Mouse (Mus musculus) lung, postnatal 0 days (tissue): ENCODE measurements around the gene Ttc39a. TPM values are rescaled to one million over a fixed set of nuclear protein-coding genes. Genes with fewer than 3 reads are reported as not detected.

ENCODE experiments used
- ATAC-seq: fragments of 200-750 bp; cut with Nextera tagmentation; 2 replicates; pipeline ENCODE4 v1.8.0; 2017; ENCODE audit warnings: moderate library complexity
- DNase-seq: peaks from one replicate; pipeline ENCODE4 v3.0.0-alpha.2; 2016; ENCODE audit warnings: low spot score
- H3K27ac ChIP-seq: fragments of 300-500 bp; sonication (generic); 2 replicates; pipeline ENCODE4 v1.5.1; 2014; ENCODE audit warnings: antibody characterized with exemption, mild to moderate bottlenecking, low read length, mixed read lengths
- H3K27me3 ChIP-seq: fragments of 300-500 bp; sonication (generic); replicated peaks from 2 replicates; pipeline ENCODE4 v1.6.1; 2014; ENCODE audit warnings: low read length, mixed read lengths; ENCODE audit not compliant: insufficient read depth
- H3K36me3 ChIP-seq: fragments of 300-500 bp; sonication (generic); 2 replicates; pipeline ENCODE4 v1.6.1; 2014; ENCODE audit warnings: low read length, mixed read lengths; ENCODE audit not compliant: insufficient read depth
- H3K4me1 ChIP-seq: fragments of 300-500 bp; sonication (generic); 2 replicates; pipeline ENCODE4 v1.6.1; 2014; ENCODE audit warnings: antibody characterized with exemption, low read depth, low read length, mixed read lengths; ENCODE audit not compliant: insufficient read depth
- H3K4me2 ChIP-seq: fragments of 300-500 bp; sonication (generic); replicated peaks from 2 replicates; pipeline ENCODE4 v1.6.1; 2014; ENCODE audit warnings: low read depth, mild to moderate bottlenecking, low read length, moderate library complexity, mixed read lengths
- H3K4me3 ChIP-seq: fragments of 300-500 bp; sonication (generic); 2 replicates; pipeline ENCODE4 v1.5.1; 2014; ENCODE audit warnings: low read depth, low read length
- H3K9ac ChIP-seq: fragments of 300-500 bp; sonication (generic); replicated peaks from 2 replicates; pipeline ENCODE4 v1.6.1; 2014; ENCODE audit warnings: low read depth, mild to moderate bottlenecking
- H3K9me3 ChIP-seq: fragments of 300-500 bp; sonication (generic); 2 replicates; pipeline ENCODE4 v1.6.1; 2016; ENCODE audit warnings: low read length, mixed read lengths
- CTCF ChIP-seq: IDR thresholded peaks from 2 replicates; pipeline ENCODE4 v1.5.1; 2016; ENCODE audit warnings: antibody characterized with exemption, mild to moderate bottlenecking
- EP300 ChIP-seq: IDR thresholded peaks from 2 replicates; pipeline ENCODE4 v1.6.1; 2016; ENCODE audit warnings: antibody characterized with exemption, mild to moderate bottlenecking, control low read depth
- WGBS: fragments of 180-500 bp; shearing (Covaris S2); extraction: QIAGEN DNeasy Blood & Tissue Kit; methylation state at CpG from one replicate; pipeline ENCODE4 v1.1.7; 2014; 5-methylcytosine and 5-hydroxymethylcytosine counted together
- polyA plus RNA-seq: library from polyadenylated mRNA; unstranded; fragments of >200 nt; fragmentation: Nextera tagmentation; extraction: Ambion mirVana; gene quantifications from 2 replicates; pipeline ENCODE4 v1.2.1, GENCODE M21; 2015

Gene Ttc39a
- polyA plus RNA-seq, 1 experiment from 2014 or later, result 9.3 TPM

DNA sequence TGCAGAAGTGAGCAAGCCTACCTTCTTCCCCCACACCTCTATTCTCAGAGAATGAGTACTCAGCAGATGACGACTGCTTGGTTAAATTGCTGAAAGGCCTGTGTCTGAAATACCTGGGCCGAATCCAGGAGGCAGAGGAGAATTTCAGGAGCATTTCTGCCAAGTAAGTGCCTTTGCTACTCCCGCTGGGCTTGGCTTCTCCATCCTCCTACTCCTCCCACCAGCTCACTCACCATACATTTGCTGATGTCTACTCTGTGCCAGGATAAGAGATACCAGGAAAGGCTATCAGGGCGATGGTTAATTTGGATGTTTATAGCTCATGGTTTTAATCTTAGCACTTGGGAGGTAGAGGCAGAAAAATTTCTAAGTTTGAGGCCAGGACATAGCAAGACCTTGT lies 36.2 kb downstream of the Ttc39a start:
- Histone ChIP-seq H3K4me3 (no peak overlapping the region), H3K9me3 (no peaks in the 10 kb centered on the region), H3K4me1 (no peaks in the 10 kb centered on the region), H3K36me3 (no peaks in the 10 kb centered on the region), H3K9ac (no peak overlapping the region), H3K27ac (no peak overlapping the region), H3K27me3 (no peaks in the 10 kb centered on the region), H3K4me2 (no peak overlapping the region)
- TF ChIP-seq EP300 (no peak), CTCF (no peak)
- no peak for ATAC-seq
- DNase-seq, result no peak
- WGBS, result 74% methylated on average over 4 of the region's 4 CpGs

DNA sequence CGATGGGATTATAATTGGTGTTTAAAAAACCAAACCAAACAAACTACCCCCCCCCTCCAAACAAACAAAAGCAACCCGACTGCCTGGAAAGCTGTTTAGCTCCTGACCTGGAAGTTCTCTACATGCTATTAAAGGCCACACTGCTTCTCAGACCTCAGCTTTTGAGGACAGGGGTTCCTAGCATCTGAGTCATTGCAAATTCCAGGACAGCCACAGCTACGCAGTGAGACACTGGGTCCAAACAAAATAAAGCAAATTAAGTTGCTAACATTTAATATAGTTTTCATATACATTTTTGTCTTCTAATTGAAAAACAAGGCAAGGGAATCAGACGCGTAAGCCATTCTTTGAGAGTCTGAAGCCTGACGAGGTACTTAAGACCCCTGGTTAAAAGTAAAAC lies 38.0 kb downstream of the Ttc39a start:
- no peak for DNase-seq
- no peaks in the 10 kb centered on the region for H3K36me3 ChIP-seq
- TF ChIP-seq EP300, result no peak
- TF ChIP-seq CTCF, result no peak
- H3K9ac ChIP-seq, result no peak overlapping the region
- H3K27me3 ChIP-seq, result no peaks in the 10 kb centered on the region
- WGBS, result 75% methylated on average over 6 of the region's 6 CpGs
- no peaks in the 10 kb centered on the region for H3K9me3 ChIP-seq
- no peak overlapping the region for H3K27ac ChIP-seq
- ATAC-seq, result no peak
- no peaks in the 10 kb centered on the region for H3K4me1 ChIP-seq
- H3K4me2 ChIP-seq, result no peak overlapping the region
- H3K4me3 ChIP-seq, result no peak overlapping the region

DNA sequence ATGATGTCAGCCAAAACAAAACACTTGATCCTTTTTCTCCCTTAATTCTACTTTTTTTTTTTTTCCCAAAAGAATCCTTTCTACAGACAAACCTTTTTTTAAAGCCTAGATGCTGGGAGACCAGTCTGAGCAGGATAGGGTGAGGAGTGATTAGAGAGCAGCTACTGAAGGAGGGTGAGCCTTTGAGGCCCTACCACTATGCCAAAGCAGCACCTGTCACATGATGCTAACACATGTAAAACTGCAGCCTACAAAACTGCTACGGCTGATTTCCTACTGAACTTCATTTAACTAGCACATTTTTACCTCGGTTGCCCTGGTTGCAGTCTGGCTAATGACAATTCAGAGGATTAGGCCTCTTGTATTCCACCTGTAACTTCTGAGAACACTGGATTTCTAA lies 38.5 kb downstream of the Ttc39a start:
- no peak for TF ChIP-seq CTCF
- TF ChIP-seq EP300, result no peak
- Histone ChIP-seq H3K27me3 (no peaks in the 10 kb centered on the region), H3K9me3 (no peaks in the 10 kb centered on the region), H3K4me1 (no peaks in the 10 kb centered on the region), H3K4me2 (no peak overlapping the region), H3K36me3 (no peaks in the 10 kb centered on the region), H3K27ac (no peak overlapping the region), H3K4me3 (no peak overlapping the region), H3K9ac (no peak overlapping the region)
- ATAC-seq (no peak), DNase-seq (no peak)
- 73% methylated on average over 2 of the region's 2 CpGs for WGBS

DNA sequence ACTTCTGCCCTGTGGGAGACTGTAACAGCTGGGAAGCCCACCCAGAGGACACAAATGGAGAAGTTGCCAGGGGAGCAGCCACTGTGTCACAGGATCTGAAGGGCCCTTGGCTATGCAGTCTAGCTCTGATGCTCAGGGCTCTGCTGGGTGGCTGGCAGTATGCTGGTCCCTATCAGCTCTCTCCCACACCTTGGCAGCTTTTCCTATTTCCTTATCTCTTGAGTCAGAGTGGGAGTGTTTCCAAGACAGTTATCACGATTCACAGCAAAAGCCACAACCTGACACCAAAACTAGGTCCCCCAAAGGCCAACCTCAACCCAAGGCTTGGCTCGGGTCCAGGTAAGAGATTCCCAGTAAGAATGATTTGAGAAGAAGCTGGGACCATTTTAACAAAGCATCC lies 39.0 kb downstream of the Ttc39a start:
- DNase-seq (no peak), ATAC-seq (peak; percentile 33; the same call in 1 of the 2 replicates)
- H3K9me3 ChIP-seq, result no peaks in the 10 kb centered on the region
- no peaks in the 10 kb centered on the region for H3K36me3 ChIP-seq
- WGBS, result 52% methylated on average over 2 of the region's 2 CpGs
- no peaks in the 10 kb centered on the region for H3K27me3 ChIP-seq
- TF ChIP-seq CTCF (no peak), EP300 (no peak)
- H3K4me1 ChIP-seq, result no peaks in the 10 kb centered on the region
- H3K4me2 ChIP-seq, result no peak overlapping the region
- no peak overlapping the region for H3K4me3 ChIP-seq
- H3K27ac ChIP-seq, result no peak overlapping the region
- H3K9ac ChIP-seq, result no peak overlapping the region

DNA sequence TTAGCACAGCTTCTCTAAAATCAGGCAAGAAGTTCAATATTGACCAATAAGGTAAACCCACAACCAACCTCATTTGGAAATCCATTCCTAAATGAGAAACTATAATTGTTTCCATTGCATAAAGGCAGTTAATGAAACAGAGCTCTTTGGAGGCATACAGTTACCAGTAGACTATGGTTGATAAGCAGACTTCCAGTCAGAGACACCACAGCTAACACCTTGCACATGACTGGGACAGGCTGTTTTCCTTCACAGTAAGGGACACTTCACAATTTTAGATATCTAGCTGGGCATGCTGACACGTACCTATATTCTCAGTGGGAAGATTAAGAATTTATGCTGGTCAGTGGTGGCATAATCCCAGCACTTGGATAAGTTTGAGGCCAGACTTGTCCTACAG lies 39.5 kb downstream of the Ttc39a start:
- Histone ChIP-seq H3K9ac (no peak overlapping the region), H3K9me3 (no peaks in the 10 kb centered on the region), H3K4me3 (no peak overlapping the region), H3K4me2 (no peak overlapping the region), H3K27me3 (no peaks in the 10 kb centered on the region), H3K36me3 (no peaks in the 10 kb centered on the region), H3K4me1 (no peaks in the 10 kb centered on the region), H3K27ac (no peak overlapping the region)
- 76% methylated on average over 1 of the region's 1 CpGs for WGBS
- no peak for TF ChIP-seq CTCF
- ATAC-seq (no peak), DNase-seq (no peak)

DNA sequence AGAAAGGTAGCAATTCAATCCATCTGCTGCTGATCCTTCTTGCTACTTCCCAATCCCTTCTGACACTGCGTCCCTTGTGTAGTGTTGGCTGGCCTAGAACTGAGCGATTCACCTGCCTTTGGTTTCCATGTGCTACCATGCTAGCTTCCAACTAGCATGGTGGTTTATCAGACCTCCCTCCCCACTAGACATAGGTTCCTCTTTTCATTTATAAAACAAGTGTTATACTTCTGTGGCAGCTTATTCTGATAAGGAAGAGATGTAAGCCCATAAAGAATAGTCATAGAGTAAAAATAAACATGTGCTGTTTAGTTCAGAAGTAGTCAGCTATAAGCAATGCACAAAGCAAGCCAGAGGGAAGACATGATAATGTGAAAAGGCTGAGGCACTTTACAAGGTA lies 42.1 kb downstream of the Ttc39a start:
- 95% methylated on average over 2 of the region's 2 CpGs for WGBS
- no peak overlapping the region for H3K4me2 ChIP-seq

DNA sequence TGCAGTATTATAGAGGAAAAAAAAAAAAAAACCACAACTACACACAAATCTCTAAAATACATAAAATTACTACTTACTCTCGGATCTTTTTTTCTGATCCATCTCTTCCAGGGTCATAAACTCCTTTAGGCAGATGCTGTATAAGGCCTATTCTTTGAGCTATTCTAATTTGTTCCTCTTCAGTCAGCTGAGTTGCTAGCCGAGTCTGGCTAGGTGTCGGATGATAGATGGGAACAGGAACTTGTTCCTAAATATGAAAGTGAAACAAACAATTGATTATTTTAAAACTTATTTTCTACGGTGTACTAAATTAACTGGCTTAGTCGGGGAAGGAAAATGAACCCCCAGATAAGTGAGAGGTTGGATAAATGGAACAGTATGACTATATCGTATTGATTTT lies 50.4 kb downstream of the Ttc39a start:
- no peaks in the 10 kb centered on the region for H3K9me3 ChIP-seq
- TF ChIP-seq CTCF (no peak), EP300 (no peak)
- H3K36me3 ChIP-seq, result peaks cover 4% of the 10 kb centered on the region; the same call in 1 of the 2 replicates
- no peaks in the 10 kb centered on the region; the same call in 1 of the 2 replicates for H3K4me1 ChIP-seq
- ATAC-seq (no peak), DNase-seq (no peak)
- H3K9ac ChIP-seq, result no peak overlapping the region
- no peak overlapping the region for H3K4me3 ChIP-seq
- H3K4me2 ChIP-seq, result no peak overlapping the region
- 71% methylated on average over 6 of the region's 6 CpGs for WGBS
- no peak overlapping the region for H3K27ac ChIP-seq
- no peaks in the 10 kb centered on the region for H3K27me3 ChIP-seq

More for the DNA sequence above, 42.1 kb downstream of the Ttc39a start:
- no peak for ATAC-seq
- H3K4me1 ChIP-seq, result no peaks in the 10 kb centered on the region
- H3K9me3 ChIP-seq, result no peaks in the 10 kb centered on the region
- no peak overlapping the region for H3K9ac ChIP-seq
- no peak for DNase-seq
- H3K36me3 ChIP-seq, result no peaks in the 10 kb centered on the region
- no peak overlapping the region for H3K27ac ChIP-seq
- no peak for TF ChIP-seq EP300
- H3K4me3 ChIP-seq, result no peak overlapping the region
- no peaks in the 10 kb centered on the region for H3K27me3 ChIP-seq
